Mouse (Mus musculus) macrophage (primary cell): ENCODE results near the gene Olfr1262. TPM values are rescaled to one million over a fixed set of nuclear protein-coding genes. Genes with fewer than 3 reads are reported as not detected.

ENCODE experiments used
- H3K27ac ChIP-seq: fragments of 350-480 bp; formaldehyde crosslinking; 2 replicates; pipeline ENCODE4 v1.9.0; 2021
- H3K36me3 ChIP-seq: fragments of 350-480 bp; formaldehyde crosslinking; 2 replicates; pipeline ENCODE4 v1.9.0; 2021; ENCODE audit errors: inconsistent target
- H3K4me3 ChIP-seq: fragments of 350-480 bp; formaldehyde crosslinking; 2 replicates; pipeline ENCODE4 v1.9.0; 2021; ENCODE audit errors: inconsistent target
- H3K79me2 ChIP-seq: fragments of 350-480 bp; formaldehyde crosslinking; 2 replicates; pipeline ENCODE4 v1.9.0; 2021; ENCODE audit errors: inconsistent target
- WGBS: methylation state at CpG from one replicate; pipeline ENCODE4 v1.1.7; 2026; ENCODE audit warnings: inconsistent platforms; ENCODE audit not compliant: missing documents; 5-methylcytosine and 5-hydroxymethylcytosine counted together
- polyA plus RNA-seq: library from polyadenylated mRNA; stranded (reverse); fragments of 250-400 nt; gene quantifications from 3 replicates; pipeline ENCODE4 v1.2.4, GENCODE M21; 2018; ENCODE audit warnings: inconsistent platforms
- total RNA-seq, 78 experiments: library from RNA; depleted of rRNA; stranded (reverse); fragments of 250-400 nt; gene quantifications; 1 replicate in 9 of 78; 2 replicates in 24 of 78; 3 replicates in 43 of 78; 4 replicates in 2 of 78; pipeline ENCODE4 v1.2.4; 2018; ENCODE audit warnings: inconsistent platforms in 56 of 78

Olfr1262 gene
- not detected for total RNA-seq (2018; cell fraction: chromatin; rRNA removed)
- not detected for total RNA-seq (2018; cell fraction: cytosol; rRNA removed)
- total RNA-seq (2018; cell fraction: nucleus; rRNA removed): not detected
- polyA plus RNA-seq: not detected in 3 replicates

GRCm38 (mm10) chr2:89999845-90000244 is at the start of gene Olfr1262:
TSS of gene Olfr1262 (plus strand) at chr2:90000145.
- H3K4me3 ChIP-seq: no peak within 1 kb of the TSS
- no peak within 1 kb of the TSS for H3K27ac ChIP-seq
- no peaks in the 10 kb centered on the region for H3K36me3 ChIP-seq
- H3K79me2 ChIP-seq: no peaks in the 10 kb centered on the region

GRCm38 (mm10) chr2:89974184-89974583 is 25.8 kb upstream of the Olfr1262 start, which contains the start of gene Olfr1260:
TSS of gene Olfr1260 (plus strand) at chr2:89974340.
- Histone ChIP-seq H3K4me3 (no peak within 1 kb of the TSS), H3K79me2 (no peaks in the 10 kb centered on the region), H3K27ac (no peak within 1 kb of the TSS), H3K36me3 (no peaks in the 10 kb centered on the region)
- WGBS: 87% methylated on average over 2 of the region's 2 CpGs

- 95% methylated on average over 2 of the region's 2 CpGs for WGBS
- no peak overlapping the region for H3K4me3 ChIP-seq
- no peaks in the 10 kb centered on the region for H3K79me2 ChIP-seq
- H3K36me3 ChIP-seq: no peaks in the 10 kb centered on the region
- no peak overlapping the region for H3K27ac ChIP-seq
These were observed 22.2 kb upstream of the Olfr1262 start for GRCm38 (mm10) chr2:89977709-89978108.

GRCm38 (mm10) chr2:89990921-89991320 is 9.0 kb upstream of the Olfr1262 start, which contains the start of gene Olfr1261:
TSS of gene Olfr1261 (plus strand) at chr2:89991221.
- no peaks in the 10 kb centered on the region for H3K36me3 ChIP-seq
- no peaks in the 10 kb centered on the region for H3K79me2 ChIP-seq
- H3K4me3 ChIP-seq: no peak within 1 kb of the TSS
- H3K27ac ChIP-seq: no peak within 1 kb of the TSS

GRCm38 (mm10) chr2:90011831-90012230 is 11.9 kb downstream of the Olfr1262 start, which contains the start of gene Olfr1263:
TSS of gene Olfr1263 (plus strand) at chr2:90012131.
- Histone ChIP-seq H3K4me3 (no peak within 1 kb of the TSS), H3K27ac (no peak within 1 kb of the TSS), H3K79me2 (no peaks in the 10 kb centered on the region), H3K36me3 (no peaks in the 10 kb centered on the region)
- WGBS: 84% methylated on average over 2 of the region's 2 CpGs

GRCm38 (mm10) chr2:90025477-90025876 is 25.5 kb downstream of the Olfr1262 start, which contains the start of gene Olfr1264:
TSS of gene Olfr1264 (minus strand) at chr2:90025577.
- 89% methylated on average over 2 of the region's 2 CpGs for WGBS

GRCm38 (mm10) chr2:90035037-90035436 is 35.1 kb downstream of the Olfr1262 start, which contains the start of gene Olfr1265:
TSS of gene Olfr1265 (plus strand) at chr2:90035337.
- no peaks in the 10 kb centered on the region for H3K36me3 ChIP-seq
- no peak within 1 kb of the TSS for H3K4me3 ChIP-seq
- no peaks in the 10 kb centered on the region for H3K79me2 ChIP-seq
- H3K27ac ChIP-seq: no peak within 1 kb of the TSS

More at GRCm38 (mm10) chr2:90025477-90025876, 25.5 kb downstream of the Olfr1262 start, which contains the start of gene Olfr1264:
- H3K36me3 ChIP-seq: no peaks in the 10 kb centered on the region
- H3K79me2 ChIP-seq: no peaks in the 10 kb centered on the region
- H3K27ac ChIP-seq: no peak within 1 kb of the TSS
- H3K4me3 ChIP-seq: no peak within 1 kb of the TSS

Other genes with a start within 250 kb of the Olfr1262 start
- gene Olfr1253, start 243.1 kb upstream of the Olfr1262 start, polyA plus RNA-seq: not detected in 3 replicates
- not detected in 3 replicates for gene Olfr1254, start 206.5 kb upstream of the Olfr1262 start, polyA plus RNA-seq
- gene Olfr1255, start 188.1 kb upstream of the Olfr1262 start, polyA plus RNA-seq: not detected in 3 replicates
- not detected in 3 replicates for gene Olfr1256, start 158.6 kb upstream of the Olfr1262 start, polyA plus RNA-seq
- gene Olfr48, start 151.9 kb upstream of the Olfr1262 start, polyA plus RNA-seq: not detected in 3 replicates
- not detected in 3 replicates for gene Olfr1257, start 121.7 kb upstream of the Olfr1262 start, polyA plus RNA-seq
- not detected in 3 replicates for gene Olfr1258, start 72.8 kb upstream of the Olfr1262 start, polyA plus RNA-seq
- not detected in 3 replicates for gene Olfr1259, start 51.5 kb upstream of the Olfr1262 start, polyA plus RNA-seq
- not detected in 3 replicates for gene Olfr1260, start 25.8 kb upstream of the Olfr1262 start, polyA plus RNA-seq
- not detected in 3 replicates for gene Olfr1261, start 8.9 kb upstream of the Olfr1262 start, polyA plus RNA-seq
- gene Olfr1263, start 12.0 kb downstream of the Olfr1262 start, polyA plus RNA-seq: not detected in 3 replicates
- gene Olfr1264, start 25.4 kb downstream of the Olfr1262 start, polyA plus RNA-seq: not detected in 3 replicates
- gene Olfr1265, start 35.2 kb downstream of the Olfr1262 start, polyA plus RNA-seq: not detected in 3 replicates
- not detected in 3 replicates for gene Olfr140, start 63.4 kb downstream of the Olfr1262 start, polyA plus RNA-seq
- not detected in 3 replicates for gene Olfr1269, start 121.3 kb downstream of the Olfr1262 start, polyA plus RNA-seq
- gene Olfr32, start 142.2 kb downstream of the Olfr1262 start, polyA plus RNA-seq: not detected in 3 replicates
- not detected in 3 replicates for gene Olfr1270, start 152.9 kb downstream of the Olfr1262 start, polyA plus RNA-seq
- gene Olfr1506, start 224.3 kb downstream of the Olfr1262 start, polyA plus RNA-seq: not detected in 3 replicates